Mouse (Mus musculus): ENCODE measurements around the gene Itgad. TPM values are rescaled to one million over a fixed set of nuclear protein-coding genes. Genes with fewer than 3 reads are reported as not detected.

Itgad gene
- polyA plus RNA-seq (2012): not detected in 2 replicates

DNA sequence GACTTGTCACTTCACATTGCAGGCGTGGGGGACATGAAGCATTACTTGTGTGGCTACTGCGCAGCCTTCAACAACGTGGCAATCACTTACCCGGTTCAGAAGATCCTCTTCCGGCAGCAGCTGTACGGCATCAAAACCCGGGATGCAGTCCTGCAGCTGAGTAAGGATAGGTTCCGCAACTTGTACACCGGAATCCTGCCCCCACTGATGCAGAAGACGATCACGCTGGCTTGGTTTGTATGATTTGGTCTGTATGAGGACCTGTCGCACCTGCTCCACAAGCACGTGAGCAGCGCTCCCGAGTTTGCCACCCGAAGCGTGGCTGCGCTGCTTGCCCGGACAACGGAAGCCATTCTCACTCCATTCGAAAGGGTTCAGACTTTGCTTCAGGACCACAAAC, at the start of gene Itgad:
Itgad (plus strand) TSS at position 301 of the 400 bp plus-strand sequence.
- no peak for TF ChIP-seq GATA1 (IDR thresholded peaks at IDR 0.05; ENCODE audit: low read length)

DNA sequence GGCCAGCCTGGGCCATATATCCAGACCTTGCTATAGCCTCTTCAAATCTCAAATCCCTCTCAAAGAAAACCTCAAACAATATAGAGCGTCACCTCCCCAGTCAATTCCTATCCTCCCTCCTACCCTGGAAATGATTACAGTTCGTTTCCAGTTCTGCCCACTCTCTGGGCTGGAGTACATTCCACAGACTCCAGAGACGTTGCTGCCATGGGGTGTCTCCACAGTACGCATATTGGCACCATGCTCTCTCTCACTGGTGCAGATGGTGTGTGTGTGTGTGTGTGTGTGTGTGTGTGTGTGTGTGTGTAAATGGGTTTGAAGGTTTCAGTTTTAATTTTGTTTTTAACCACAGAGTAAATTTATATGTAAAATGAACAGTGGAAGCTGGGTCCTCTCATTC, 48.9 kb upstream of the Itgad start:
- no peak for TF ChIP-seq GATA1 (IDR thresholded peaks at IDR 0.05; ENCODE audit: low read length)

DNA sequence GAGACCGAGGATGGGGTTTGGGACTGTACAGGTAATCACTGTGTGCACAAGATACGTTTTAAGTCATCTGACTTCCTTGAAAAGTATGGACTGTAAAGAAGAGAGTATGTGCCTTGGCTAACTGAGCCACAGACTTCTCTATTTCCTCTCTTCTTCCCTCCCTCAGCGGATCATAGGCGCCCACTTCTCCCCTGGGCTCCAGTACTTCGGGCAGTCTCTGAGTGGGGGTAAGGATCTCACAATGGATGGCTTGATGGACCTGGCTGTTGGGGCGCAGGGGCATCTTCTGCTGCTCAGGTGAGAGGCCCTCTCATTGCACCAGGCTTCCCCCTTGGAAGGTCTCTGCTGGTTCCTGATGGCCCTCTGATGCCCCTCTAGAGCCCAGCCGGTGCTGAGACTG, 46.7 kb upstream of the Itgad start:
- no peak for TF ChIP-seq GATA1 (IDR thresholded peaks at IDR 0.05; ENCODE audit: low read length)

DNA sequence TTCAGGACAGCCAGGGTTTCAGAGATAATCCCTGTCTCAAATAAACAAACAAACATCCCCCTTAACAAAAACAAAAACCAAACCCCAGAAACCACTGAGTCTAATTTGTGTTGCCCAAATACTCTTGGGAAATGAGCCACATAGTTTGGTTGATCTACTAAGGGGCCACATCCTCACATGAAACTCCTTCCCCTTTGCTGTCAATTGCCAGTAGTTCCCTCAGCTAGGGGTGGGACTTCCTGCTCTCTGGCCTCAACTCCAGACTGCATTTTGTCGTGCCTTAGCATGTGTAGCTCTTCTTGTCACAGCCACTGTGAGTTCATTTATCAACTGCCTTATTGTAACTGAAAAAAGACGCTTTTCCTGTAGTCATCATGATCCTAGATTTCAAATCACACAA, 43.9 kb upstream of the Itgad start:
- no peak for TF ChIP-seq GATA1 (IDR thresholded peaks at IDR 0.05; ENCODE audit: low read length)

DNA sequence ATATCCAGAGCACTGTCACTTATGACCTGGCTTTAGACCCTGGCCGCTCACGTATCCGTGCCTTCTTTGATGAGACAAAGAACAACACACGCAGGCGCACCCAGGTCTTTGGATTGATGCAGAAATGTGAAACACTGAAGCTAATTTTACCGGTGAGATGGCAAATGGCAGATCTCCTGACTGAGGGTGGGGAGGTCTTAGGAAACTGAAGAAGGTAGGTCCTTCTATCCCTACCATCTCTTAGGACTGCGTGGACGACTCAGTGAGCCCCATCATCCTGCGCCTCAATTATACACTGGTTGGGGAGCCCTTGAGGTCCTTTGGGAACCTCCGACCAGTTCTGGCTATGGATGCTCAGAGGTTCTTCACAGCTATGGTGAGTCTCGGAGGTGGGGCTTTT, 42.0 kb upstream of the Itgad start:
- TF ChIP-seq GATA1 (IDR thresholded peaks at IDR 0.05; ENCODE audit: low read length): no peak

DNA sequence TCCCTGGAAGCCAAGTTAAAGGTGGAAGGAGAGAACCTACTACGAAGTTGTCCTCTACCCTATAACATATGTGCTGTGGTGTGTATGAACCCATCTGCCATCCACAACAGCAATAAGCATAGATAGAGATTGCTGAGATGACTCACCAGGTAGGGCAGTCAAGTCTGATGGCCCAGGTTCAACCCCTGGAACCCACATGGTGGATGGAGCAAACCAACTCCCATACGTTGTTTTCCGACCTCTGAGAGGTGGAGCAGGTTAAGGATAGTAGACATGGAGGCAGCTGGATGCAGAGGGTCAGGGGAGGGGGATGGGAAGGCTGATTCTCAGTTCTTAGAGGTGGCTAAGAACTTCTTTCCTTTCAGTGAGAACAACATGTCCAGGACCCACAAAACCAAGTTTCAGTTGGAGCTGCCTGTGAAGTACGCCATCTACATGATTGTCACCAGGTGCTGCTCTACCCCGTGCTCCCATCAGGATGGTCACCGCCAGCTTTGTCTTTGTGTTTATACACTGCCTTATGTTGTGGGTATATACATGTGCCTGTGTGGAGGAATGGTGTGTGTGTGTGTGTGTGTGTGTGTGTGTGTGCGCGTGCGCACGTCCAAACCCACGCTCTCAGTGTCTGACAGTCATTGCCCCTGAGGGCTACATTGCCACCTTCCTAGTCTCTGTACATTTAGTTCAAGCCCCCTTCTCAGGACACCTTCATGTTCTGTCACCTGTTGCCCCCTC, 39.6 kb upstream of the Itgad start:
- TF ChIP-seq GATA1 (IDR thresholded peaks at IDR 0.05; ENCODE audit: low read length): no peak

DNA sequence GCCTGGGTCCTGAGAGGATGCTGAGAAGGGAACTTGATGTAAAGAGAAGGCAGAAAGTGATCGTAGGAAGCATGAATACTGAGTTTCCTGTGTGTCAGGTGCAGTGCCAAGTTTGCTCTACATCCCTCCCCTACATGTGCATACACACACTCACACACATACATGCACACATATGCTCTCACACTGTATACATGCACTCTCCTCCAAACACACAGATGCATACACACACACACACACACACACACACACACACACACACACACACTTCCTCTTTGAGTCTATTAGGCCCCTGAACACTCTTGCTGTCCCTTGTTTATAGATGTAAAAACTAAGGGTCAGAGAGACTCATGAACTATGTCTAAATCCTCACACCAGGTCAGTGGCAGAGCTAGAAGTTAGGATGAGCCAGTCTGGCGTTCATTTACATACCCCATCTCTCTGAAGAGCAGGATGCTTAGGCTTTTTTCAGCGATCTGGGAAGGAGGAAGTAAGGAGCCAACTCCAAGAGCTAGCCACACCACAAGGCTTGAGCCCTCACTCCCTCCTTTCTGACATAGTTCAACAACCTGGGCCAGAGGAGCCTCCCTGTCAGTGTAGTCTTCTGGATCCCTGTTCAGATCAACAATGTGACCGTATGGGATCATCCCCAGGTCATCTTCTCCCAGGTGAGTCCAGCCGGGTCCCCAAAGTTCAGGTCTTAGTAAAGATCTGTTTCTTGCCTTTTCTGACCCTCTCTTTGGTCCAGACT, 38.8 kb upstream of the Itgad start:
- TF ChIP-seq GATA1 (IDR thresholded peaks at IDR 0.05; ENCODE audit: low read length): no peak

DNA sequence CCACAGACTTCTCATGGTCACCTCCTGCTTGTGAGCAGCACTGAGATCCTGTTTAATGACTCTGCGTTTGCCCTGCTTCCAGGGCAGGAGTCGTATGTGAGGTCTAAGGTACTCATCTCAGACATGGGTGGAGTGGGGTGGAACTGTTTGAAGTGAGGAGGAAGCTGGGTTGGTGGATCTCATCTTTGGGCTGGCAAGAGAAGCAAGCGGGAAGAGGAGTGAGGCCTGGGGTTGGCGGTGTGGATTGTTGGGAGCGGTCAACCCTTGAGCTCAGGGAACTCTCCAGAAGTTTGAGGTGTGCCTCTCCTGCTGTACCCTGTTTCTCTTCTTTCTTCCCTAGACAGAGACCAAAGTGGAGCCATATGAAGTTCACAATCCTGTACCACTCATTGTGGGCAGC, 37.8 kb upstream of the Itgad start:
- TF ChIP-seq GATA1 (IDR thresholded peaks at IDR 0.05; ENCODE audit: low read length): no peak

DNA sequence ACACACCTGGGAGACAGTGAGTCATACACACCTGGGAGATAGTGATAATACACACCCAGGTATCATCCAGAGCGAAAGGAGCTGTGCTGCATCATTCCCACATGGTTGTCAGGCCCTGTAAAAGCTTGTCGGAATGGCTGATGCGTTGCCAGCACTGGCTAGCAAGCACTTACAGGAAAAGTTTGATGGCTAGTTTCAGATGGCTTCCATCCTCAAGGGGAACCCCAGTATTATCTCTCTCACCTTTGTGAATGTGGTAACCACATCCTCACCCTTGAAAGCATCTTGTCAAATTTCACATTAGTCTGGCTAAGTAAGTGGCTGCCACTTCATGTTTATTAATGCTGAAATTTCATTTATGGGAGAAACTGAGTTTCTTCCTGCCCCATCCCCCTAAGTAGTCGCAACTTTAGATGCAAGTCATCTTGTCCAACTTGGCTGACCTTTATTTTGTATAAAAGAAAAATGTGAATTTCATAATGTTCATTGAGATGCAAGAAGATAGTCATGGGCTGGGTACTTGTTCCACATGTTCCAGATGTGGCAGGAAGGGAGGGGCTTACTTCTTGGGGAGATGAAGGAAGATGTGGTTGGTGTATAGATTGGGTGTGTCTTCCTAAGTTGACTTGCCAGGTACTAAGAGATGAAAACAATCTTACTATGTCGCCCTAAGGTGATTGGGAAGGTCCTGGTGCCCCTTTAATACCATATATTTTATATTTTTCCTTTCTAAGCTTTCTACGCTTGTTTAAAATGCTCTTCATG, 34.3 kb upstream of the Itgad start:
- no peak for TF ChIP-seq GATA1 (IDR thresholded peaks at IDR 0.05; ENCODE audit: low read length)

DNA sequence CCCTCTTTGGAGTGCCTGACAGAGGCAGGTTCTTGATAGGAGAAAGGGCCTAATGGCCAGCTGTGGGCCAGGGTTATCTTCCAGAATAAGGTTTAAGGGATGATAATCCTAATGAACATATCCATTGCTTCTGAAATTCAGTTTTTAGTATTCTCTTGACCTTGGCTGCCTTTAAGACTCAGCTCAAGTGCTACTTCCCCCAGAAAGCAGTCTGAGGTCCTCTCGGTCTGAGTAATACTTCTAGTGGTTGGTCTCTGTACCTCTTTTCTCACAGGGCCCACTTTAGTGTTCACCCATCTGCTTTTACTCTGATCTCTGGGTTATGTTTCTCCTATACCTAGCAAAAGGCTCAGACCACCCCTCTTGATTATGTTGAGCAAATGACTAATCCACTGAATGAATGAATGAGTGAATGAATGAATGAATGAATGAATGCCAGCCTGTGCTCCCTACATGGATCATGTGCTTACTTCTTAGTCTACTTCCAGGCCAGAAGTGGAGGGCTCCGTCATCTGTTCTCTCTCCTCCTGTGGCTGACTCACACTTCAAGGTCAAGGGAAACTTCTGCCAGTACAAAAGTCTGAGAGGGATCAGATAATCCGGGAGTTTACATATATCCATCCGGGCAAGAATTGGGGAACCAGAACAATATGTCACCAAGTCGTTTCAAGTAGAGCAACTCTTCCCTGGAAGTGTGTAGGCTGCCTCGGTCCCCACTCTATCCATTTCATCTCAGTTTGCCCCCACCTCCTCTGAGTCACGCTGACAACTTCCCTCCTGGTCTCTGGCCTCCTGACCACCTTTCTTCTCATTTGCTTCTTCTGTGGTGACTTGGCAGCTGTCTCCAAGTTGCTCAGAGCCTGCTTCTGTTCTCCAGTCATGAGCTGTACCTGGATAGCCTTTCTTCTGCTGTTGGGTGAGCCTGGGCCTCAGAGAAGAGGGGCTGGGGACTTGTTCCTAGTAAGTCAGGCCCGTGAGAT, 25.1 kb upstream of the Itgad start, which contains the start of gene Itgax:
Itgax (plus strand) TSS at position 807 of the 980 bp plus-strand sequence.
- no peak for TF ChIP-seq GATA1 (IDR thresholded peaks at IDR 0.05; ENCODE audit: low read length)

DNA sequence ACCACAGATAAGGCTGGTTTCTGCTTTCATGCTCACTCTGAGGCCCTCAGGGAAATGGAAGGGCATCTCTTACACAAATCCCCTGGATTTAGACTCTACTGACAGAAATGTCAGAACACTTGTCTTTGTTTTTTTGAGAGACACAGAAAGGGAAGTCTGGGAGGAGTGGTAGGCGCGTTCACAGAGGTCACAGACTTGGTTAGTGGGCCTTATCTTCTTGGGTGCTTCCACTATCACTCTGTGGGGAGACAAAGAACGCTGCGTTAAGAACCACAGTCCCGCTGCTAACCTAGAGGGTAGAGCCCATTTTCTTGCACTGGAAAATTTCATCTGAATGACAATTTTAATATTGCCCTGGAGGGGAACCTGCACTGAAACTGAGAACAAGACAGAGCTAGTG, 22.0 kb upstream of the Itgad start:
- no peak for TF ChIP-seq GATA1 (IDR thresholded peaks at IDR 0.05; ENCODE audit: low read length)

DNA sequence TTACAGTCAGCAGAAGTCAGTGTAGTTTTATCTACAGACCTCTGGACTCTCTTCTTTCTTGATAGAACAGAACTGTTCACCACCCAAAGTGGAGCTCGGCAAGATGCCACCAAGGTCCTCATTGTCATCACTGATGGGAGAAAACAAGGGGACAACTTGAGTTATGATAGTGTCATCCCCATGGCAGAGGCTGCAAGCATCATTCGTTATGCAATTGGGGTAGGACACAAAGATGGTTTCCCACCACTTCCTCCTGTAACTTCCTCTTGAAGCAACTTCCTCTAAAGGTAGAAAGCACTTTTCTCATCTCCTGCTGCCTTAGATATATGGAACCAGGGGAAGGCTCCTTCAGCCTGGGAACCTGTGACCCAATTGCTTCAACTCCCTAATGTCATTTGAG, 20.6 kb upstream of the Itgad start:
- no peak for TF ChIP-seq GATA1 (IDR thresholded peaks at IDR 0.05; ENCODE audit: low read length)

DNA sequence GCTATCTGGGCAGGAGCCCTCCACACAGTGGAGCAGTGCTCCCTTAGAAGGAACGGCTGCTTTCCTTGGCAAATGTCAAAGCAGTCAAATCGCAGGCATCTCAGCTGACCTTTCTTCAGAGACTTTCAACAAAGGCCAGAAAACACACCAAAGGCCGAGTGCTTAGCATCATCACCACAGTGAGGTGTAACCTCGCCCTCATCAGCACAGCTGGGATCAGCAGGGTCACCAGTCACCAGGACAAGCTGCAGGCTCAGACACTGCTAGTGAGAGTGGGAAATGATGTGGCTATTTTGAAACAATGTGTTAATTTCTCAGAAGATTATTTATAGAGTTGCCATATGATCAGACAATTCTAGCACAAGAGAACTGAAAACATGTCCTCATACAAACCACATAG, 17.2 kb upstream of the Itgad start:
- TF ChIP-seq GATA1 (IDR thresholded peaks at IDR 0.05; ENCODE audit: low read length): no peak

DNA sequence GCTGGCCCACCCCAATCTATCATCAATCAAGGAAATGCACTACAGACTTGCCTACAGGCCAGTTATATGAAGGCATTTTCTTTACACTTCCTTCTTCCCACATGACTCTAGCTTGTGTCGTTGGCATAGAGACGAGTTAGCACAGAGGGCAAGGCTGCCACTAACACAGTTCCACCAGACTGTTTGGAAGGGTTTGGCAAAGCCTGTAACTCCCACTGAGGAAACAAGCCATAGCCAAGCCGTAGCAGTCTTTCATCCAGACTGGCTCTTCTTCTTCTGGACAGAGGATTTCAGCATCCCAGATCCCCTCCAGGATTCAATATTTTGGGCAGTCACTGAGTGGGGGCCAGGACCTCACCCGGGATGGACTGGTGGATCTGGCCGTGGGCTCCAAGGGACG, 14.6 kb upstream of the Itgad start:
- TF ChIP-seq GATA1 (IDR thresholded peaks at IDR 0.05; ENCODE audit: low read length): no peak

DNA sequence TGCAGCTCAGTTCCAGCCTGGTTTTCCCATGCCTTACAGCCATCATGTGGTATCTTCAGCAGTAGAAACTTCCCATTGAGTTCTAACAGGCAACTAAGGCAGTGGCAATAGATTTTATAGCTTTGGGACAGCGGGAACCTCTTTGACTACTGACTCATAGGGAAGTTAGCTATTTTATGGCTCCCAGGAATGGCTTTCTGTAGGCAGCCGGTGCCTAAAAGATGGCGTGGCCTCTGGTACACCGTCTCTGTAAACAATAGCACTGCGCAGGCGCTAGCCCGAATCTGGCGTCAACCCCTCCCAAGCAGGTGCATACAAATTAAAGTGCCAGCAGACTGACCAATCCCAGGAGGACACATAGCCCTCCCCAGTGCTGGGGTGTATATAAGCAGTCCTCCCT, 3.2 kb upstream of the Itgad start:
- no peak for TF ChIP-seq GATA1 (IDR thresholded peaks at IDR 0.05; ENCODE audit: low read length)

Data from G1E-ER4 (cell line).